Mouse (Mus musculus) hindbrain, embryonic 10.5 days (tissue): ENCODE data around the gene Foxk1. TPM values are rescaled to one million over a fixed set of nuclear protein-coding genes. Genes with fewer than 3 reads are reported as not detected.
A peak's percentile ranks its signal among the peaks of the same experiment; 100 is the strongest.

Source experiments
- DNase-seq: peaks from one replicate; pipeline ENCODE4 v3.0.0-alpha.2; 2017; ENCODE audit warnings: low spot score
- H3K27ac ChIP-seq: fragments of 300-500 bp; sonication (generic); 2 replicates; pipeline ENCODE4 v1.5.1; 2016; ENCODE audit warnings: mild to moderate bottlenecking, moderate library complexity
- H3K27me3 ChIP-seq: fragments of 300-500 bp; sonication (generic); 2 replicates; pipeline ENCODE4 v1.6.1; 2016; ENCODE audit warnings: mild to moderate bottlenecking; ENCODE audit not compliant: poor library complexity, insufficient read depth, severe bottlenecking
- H3K36me3 ChIP-seq: fragments of 300-500 bp; sonication (generic); 2 replicates; pipeline ENCODE4 v1.6.1; 2016; ENCODE audit warnings: mild to moderate bottlenecking, moderate library complexity
- H3K4me1 ChIP-seq: fragments of 300-500 bp; sonication (generic); replicated peaks from 2 replicates; pipeline ENCODE4 v1.6.1; 2016; ENCODE audit warnings: mild to moderate bottlenecking
- H3K4me3 ChIP-seq: fragments of 300-500 bp; sonication (generic); 2 replicates; pipeline ENCODE4 v1.5.1; 2016; ENCODE audit warnings: mild to moderate bottlenecking, moderate library complexity
- H3K9me3 ChIP-seq: fragments of 300-500 bp; sonication (generic); 2 replicates; pipeline ENCODE4 v1.6.1; 2016; ENCODE audit warnings: mild to moderate bottlenecking, moderate library complexity
- WGBS: fragments of 180-500 bp; shearing (Covaris S2); methylation state at CpG from one replicate; pipeline ENCODE4 v1.1.7; 2016; 5-methylcytosine and 5-hydroxymethylcytosine counted together
- polyA plus RNA-seq: library from polyadenylated mRNA; unstranded; fragments of >200 nt; fragmentation: Nextera tagmentation; extraction: Ambion mirVana; gene quantifications from 2 replicates; pipeline ENCODE4 v1.2.1, GENCODE M21; 2016

Foxk1 gene
- polyA plus RNA-seq, 1 experiment from 2014 or later: 5.2 TPM

- WGBS: 26% methylated on average over 17 of the region's 17 CpGs
- peak overlapping the region; percentile 94 for H3K4me3 ChIP-seq
- H3K27me3 ChIP-seq: no peaks in the 10 kb centered on the region
- DNase-seq: peak; percentile 46
- peaks cover 60% of the 10 kb centered on the region for H3K4me1 ChIP-seq
- H3K27ac ChIP-seq: peak overlapping the region; percentile 96
- no peaks in the 10 kb centered on the region for H3K9me3 ChIP-seq
- peaks cover 12% of the 10 kb centered on the region for H3K36me3 ChIP-seq
Measured at GRCm38 (mm10) chr5:142400181-142400883, 965 bp upstream of the Foxk1 start.

- H3K36me3 ChIP-seq: peaks cover 28% of the 10 kb centered on the region
- no peaks in the 10 kb centered on the region for H3K9me3 ChIP-seq
- no peaks in the 10 kb centered on the region for H3K27me3 ChIP-seq
- under 1% methylated on average over 67 of the region's 67 CpGs for WGBS
- DNase-seq: no peak
- peaks cover 59% of the 10 kb centered on the region for H3K4me1 ChIP-seq
- H3K4me3 ChIP-seq: peak overlapping the region; percentile 94
- peak overlapping the region; percentile 96 for H3K27ac ChIP-seq
Measured at GRCm38 (mm10) chr5:142401641-142402625, 636 bp downstream of the Foxk1 start.

GRCm38 (mm10) chr5:142403694-142404093, 2.4 kb downstream of the Foxk1 start:
- 87% methylated on average over 3 of the region's 3 CpGs for WGBS
- Histone ChIP-seq H3K4me3 (peak overlapping the region; percentile 94), H3K27ac (no peak overlapping the region), H3K9me3 (no peaks in the 10 kb centered on the region), H3K27me3 (no peaks in the 10 kb centered on the region), H3K36me3 (peaks cover 45% of the 10 kb centered on the region), H3K4me1 (peaks cover 74% of the 10 kb centered on the region)
- DNase-seq: no peak

- peaks cover 78% of the 10 kb centered on the region for H3K4me1 ChIP-seq
Measured at GRCm38 (mm10) chr5:142404307-142404706, 3.0 kb downstream of the Foxk1 start.

GRCm38 (mm10) chr5:142405426-142405825, 4.1 kb downstream of the Foxk1 start:
- 76% methylated on average over 6 of the region's 6 CpGs for WGBS
- Histone ChIP-seq H3K27me3 (no peaks in the 10 kb centered on the region), H3K4me1 (peaks cover 83% of the 10 kb centered on the region), H3K9me3 (no peaks in the 10 kb centered on the region), H3K4me3 (no peak overlapping the region), H3K27ac (peak overlapping the region; percentile 40; the same call in 1 of the 2 replicates), H3K36me3 (peaks cover 46% of the 10 kb centered on the region)
- DNase-seq: no peak

More at GRCm38 (mm10) chr5:142404307-142404706, 3.0 kb downstream of the Foxk1 start:
- no peak overlapping the region for H3K27ac ChIP-seq
- DNase-seq: no peak
- no peak overlapping the region; the same call in 1 of the 2 replicates for H3K4me3 ChIP-seq
- H3K27me3 ChIP-seq: no peaks in the 10 kb centered on the region
- H3K9me3 ChIP-seq: no peaks in the 10 kb centered on the region
- peaks cover 46% of the 10 kb centered on the region for H3K36me3 ChIP-seq
- 82% methylated on average over 1 of the region's 1 CpGs for WGBS

GRCm38 (mm10) chr5:142406401-142406800, 5.1 kb downstream of the Foxk1 start:
- no peak for DNase-seq
- no peak overlapping the region for H3K4me3 ChIP-seq
- peaks cover 86% of the 10 kb centered on the region for H3K4me1 ChIP-seq
- H3K27me3 ChIP-seq: no peaks in the 10 kb centered on the region
- WGBS: 87% methylated on average over 7 of the region's 7 CpGs
- no peaks in the 10 kb centered on the region for H3K9me3 ChIP-seq
- H3K36me3 ChIP-seq: peaks cover 53% of the 10 kb centered on the region
- no peak overlapping the region for H3K27ac ChIP-seq

- Histone ChIP-seq H3K9me3 (no peaks in the 10 kb centered on the region), H3K4me1 (peaks cover 84% of the 10 kb centered on the region), H3K27ac (no peak overlapping the region), H3K36me3 (peaks cover 58% of the 10 kb centered on the region), H3K27me3 (no peaks in the 10 kb centered on the region), H3K4me3 (no peak overlapping the region)
- 69% methylated on average over 11 of the region's 11 CpGs for WGBS
- no peak for DNase-seq
Measured at GRCm38 (mm10) chr5:142406937-142407336, 5.6 kb downstream of the Foxk1 start.

- Histone ChIP-seq H3K9me3 (no peaks in the 10 kb centered on the region), H3K36me3 (peaks cover 62% of the 10 kb centered on the region), H3K27me3 (no peaks in the 10 kb centered on the region), H3K4me1 (peaks cover 81% of the 10 kb centered on the region), H3K4me3 (no peak overlapping the region), H3K27ac (no peak overlapping the region)
- DNase-seq: no peak
- WGBS: 86% methylated on average over 7 of the region's 7 CpGs
Measured at GRCm38 (mm10) chr5:142407381-142407780, 6.1 kb downstream of the Foxk1 start.

GRCm38 (mm10) chr5:142409169-142409568, 7.9 kb downstream of the Foxk1 start:
- no peak for DNase-seq
- H3K9me3 ChIP-seq: no peaks in the 10 kb centered on the region
- H3K36me3 ChIP-seq: peaks cover 68% of the 10 kb centered on the region
- H3K27ac ChIP-seq: no peak overlapping the region
- 71% methylated on average over 6 of the region's 6 CpGs for WGBS
- no peak overlapping the region for H3K4me3 ChIP-seq
- H3K4me1 ChIP-seq: peaks cover 82% of the 10 kb centered on the region
- no peaks in the 10 kb centered on the region for H3K27me3 ChIP-seq

- peak overlapping the region; percentile 53; the same call in 1 of the 2 replicates for H3K27ac ChIP-seq
- DNase-seq: no peak
Measured at GRCm38 (mm10) chr5:142410348-142410747, 9.1 kb downstream of the Foxk1 start.

GRCm38 (mm10) chr5:142412678-142413385, 11.5 kb downstream of the Foxk1 start:
- H3K4me3 ChIP-seq: no peak overlapping the region
- no peak for DNase-seq
- WGBS: 61% methylated on average over 6 of the region's 6 CpGs
- H3K4me1 ChIP-seq: peaks cover 84% of the 10 kb centered on the region
- H3K27me3 ChIP-seq: no peaks in the 10 kb centered on the region
- H3K9me3 ChIP-seq: no peaks in the 10 kb centered on the region
- H3K36me3 ChIP-seq: peaks cover 49% of the 10 kb centered on the region
- peak overlapping the region; percentile 54 for H3K27ac ChIP-seq

More at GRCm38 (mm10) chr5:142410348-142410747, 9.1 kb downstream of the Foxk1 start:
- Histone ChIP-seq H3K36me3 (peaks cover 62% of the 10 kb centered on the region), H3K4me3 (0 out of 2 replicates have a peak overlapping the region, but pooled peaks have one; percentile 3), H3K4me1 (peaks cover 82% of the 10 kb centered on the region), H3K9me3 (no peaks in the 10 kb centered on the region), H3K27me3 (no peaks in the 10 kb centered on the region)
- 49% methylated on average over 7 of the region's 7 CpGs for WGBS

- Histone ChIP-seq H3K4me3 (no peak overlapping the region), H3K36me3 (peaks cover 49% of the 10 kb centered on the region), H3K9me3 (no peaks in the 10 kb centered on the region), H3K4me1 (peaks cover 82% of the 10 kb centered on the region), H3K27me3 (no peaks in the 10 kb centered on the region), H3K27ac (peak overlapping the region; percentile 41)
- no peak for DNase-seq
- WGBS: 19% methylated on average over 9 of the region's 9 CpGs
Measured at GRCm38 (mm10) chr5:142413723-142414445, 12.6 kb downstream of the Foxk1 start.
